Mouse (Mus musculus): ENCODE results near the gene Qpct.

Gene Qpct

GRCm38 (mm10) chr17:79051606-79052005, at the start of gene Qpct:
Gene Qpct (plus strand): TSS chr17:79051906.
- no peak for DNase-seq

GRCm38 (mm10) chr17:79013625-79014024, 38.1 kb upstream of the Qpct start:
- no peak for DNase-seq

- DNase-seq, result no peak
Measured at GRCm38 (mm10) chr17:79014911-79015685, 36.6 kb upstream of the Qpct start.

- DNase-seq, result no peak
Measured at GRCm38 (mm10) chr17:79015831-79016230, 35.9 kb upstream of the Qpct start.

- no peak for DNase-seq
Measured at GRCm38 (mm10) chr17:79018422-79018821, 33.3 kb upstream of the Qpct start.

- no peak for DNase-seq
Measured at GRCm38 (mm10) chr17:79019726-79020207, 31.9 kb upstream of the Qpct start.

- DNase-seq, result peak; percentile 57
Measured at GRCm38 (mm10) chr17:79020208-79020983, 31.3 kb upstream of the Qpct start, which contains the start of gene Prkd3. Gene Prkd3 (minus strand): TSS chr17:79020816.

GRCm38 (mm10) chr17:79020984-79021335, 30.7 kb upstream of the Qpct start:
- no peak for DNase-seq

GRCm38 (mm10) chr17:79022746-79023145, 29.0 kb upstream of the Qpct start:
- DNase-seq, result no peak

- DNase-seq, result no peak
Measured at GRCm38 (mm10) chr17:79024544-79024943, 27.2 kb upstream of the Qpct start.

GRCm38 (mm10) chr17:79029226-79029625, 22.5 kb upstream of the Qpct start:
- no peak for DNase-seq

GRCm38 (mm10) chr17:79031569-79031968, 20.1 kb upstream of the Qpct start:
- DNase-seq, result no peak

GRCm38 (mm10) chr17:79032782-79033181, 18.9 kb upstream of the Qpct start:
- no peak for DNase-seq

- DNase-seq, result no peak
Measured at GRCm38 (mm10) chr17:79039660-79040059, 12.0 kb upstream of the Qpct start.

GRCm38 (mm10) chr17:79043705-79044104, 8.0 kb upstream of the Qpct start:
- no peak for DNase-seq

- peak; percentile 68 for DNase-seq
Measured at GRCm38 (mm10) chr17:79052088-79052812, 544 bp downstream of the Qpct start.

GRCm38 (mm10) chr17:79058271-79058670, 6.6 kb downstream of the Qpct start:
- no peak for DNase-seq

GRCm38 (mm10) chr17:79060221-79060620, 8.5 kb downstream of the Qpct start:
- DNase-seq, result no peak

- DNase-seq, result no peak
Measured at GRCm38 (mm10) chr17:79064250-79064649, 12.5 kb downstream of the Qpct start.

- DNase-seq, result no peak
Measured at GRCm38 (mm10) chr17:79068581-79068980, 16.9 kb downstream of the Qpct start.

GRCm38 (mm10) chr17:79069019-79069418, 17.3 kb downstream of the Qpct start:
- no peak for DNase-seq

GRCm38 (mm10) chr17:79069766-79070480, 18.2 kb downstream of the Qpct start:
- DNase-seq, result peak; percentile 23

- no peak for DNase-seq
Measured at GRCm38 (mm10) chr17:79071951-79072350, 20.2 kb downstream of the Qpct start.
